Mouse (Mus musculus): ENCODE results near the gene Cd274. TPM values are rescaled to one million over a fixed set of nuclear protein-coding genes. Genes with fewer than 3 reads are reported as not detected.

Gene Cd274
- polyA plus RNA-seq, 1 experiment from 2014 or later = 1.0 TPM

- Histone ChIP-seq H3K27ac (ENCODE audit: low read length) (no peak overlapping the region), H3K4me1 (ENCODE audit: control insufficient read depth, low read depth, low read length) (no peaks in the 10 kb centered on the region), H3K4me2 (ENCODE audit: low read depth, low read length) (no peak overlapping the region), H3K27me3 (ENCODE audit: control insufficient read depth, insufficient read depth, low read depth, low read length) (no peaks in the 10 kb centered on the region), H3K9ac (ENCODE audit: low read depth, low read length) (no peak overlapping the region), H3K9me3 (replicated peaks; ENCODE audit: control insufficient read depth, low read length) (no peaks in the 10 kb centered on the region), H3K36me3 (ENCODE audit: control insufficient read depth, insufficient read depth) (no peaks in the 10 kb centered on the region), H3K4me3 (ENCODE audit: low read depth, low read length) (no peak overlapping the region)
- peak; percentile 32; the same call in 1 of the 2 replicates for ATAC-seq (ENCODE audit: low read depth)
- 34% methylated on average over 1 of the region's 1 CpGs for WGBS (ENCODE audit: insufficient replicate concordance)
These were observed 29.1 kb downstream of the Cd274 start for GRCm38 (mm10) chr19:29396353-29396752.

- Histone ChIP-seq H3K27me3 (ENCODE audit: control insufficient read depth, insufficient read depth, low read depth, low read length) (no peaks in the 10 kb centered on the region), H3K4me2 (ENCODE audit: low read depth, low read length) (no peak overlapping the region), H3K4me1 (ENCODE audit: control insufficient read depth, low read depth, low read length) (no peaks in the 10 kb centered on the region), H3K9me3 (replicated peaks; ENCODE audit: control insufficient read depth, low read length) (no peaks in the 10 kb centered on the region), H3K36me3 (ENCODE audit: control insufficient read depth, insufficient read depth) (no peaks in the 10 kb centered on the region), H3K4me3 (ENCODE audit: low read depth, low read length) (no peak overlapping the region), H3K27ac (ENCODE audit: low read length) (no peak overlapping the region), H3K9ac (ENCODE audit: low read depth, low read length) (no peak overlapping the region)
- WGBS (ENCODE audit: insufficient replicate concordance) = 50% methylated on average over 4 of the region's 4 CpGs
- no peak for ATAC-seq (ENCODE audit: low read depth)
These were observed 32.5 kb downstream of the Cd274 start for GRCm38 (mm10) chr19:29399786-29400185.

GRCm38 (mm10) chr19:29400466-29400865, 33.2 kb downstream of the Cd274 start:
- no peak overlapping the region for H3K27ac ChIP-seq (ENCODE audit: low read length)
- H3K4me2 ChIP-seq (ENCODE audit: low read depth, low read length) = no peak overlapping the region
- H3K4me1 ChIP-seq (ENCODE audit: control insufficient read depth, low read depth, low read length) = no peaks in the 10 kb centered on the region
- no peak for ATAC-seq (ENCODE audit: low read depth)
- no peak overlapping the region for H3K4me3 ChIP-seq (ENCODE audit: low read depth, low read length)
- no peaks in the 10 kb centered on the region for H3K27me3 ChIP-seq (ENCODE audit: control insufficient read depth, insufficient read depth, low read depth, low read length)
- no peaks in the 10 kb centered on the region for H3K9me3 ChIP-seq (replicated peaks; ENCODE audit: control insufficient read depth, low read length)
- H3K9ac ChIP-seq (ENCODE audit: low read depth, low read length) = no peak overlapping the region
- WGBS (ENCODE audit: insufficient replicate concordance) = 16% methylated on average over 3 of the region's 3 CpGs
- no peaks in the 10 kb centered on the region for H3K36me3 ChIP-seq (ENCODE audit: control insufficient read depth, insufficient read depth)

GRCm38 (mm10) chr19:29402621-29403020, 35.4 kb downstream of the Cd274 start:
- ATAC-seq (ENCODE audit: low read depth) = no peak
- Histone ChIP-seq H3K9me3 (replicated peaks; ENCODE audit: control insufficient read depth, low read length) (no peaks in the 10 kb centered on the region), H3K4me1 (ENCODE audit: control insufficient read depth, low read depth, low read length) (no peaks in the 10 kb centered on the region), H3K4me2 (ENCODE audit: low read depth, low read length) (no peak overlapping the region), H3K27ac (ENCODE audit: low read length) (no peak overlapping the region), H3K36me3 (ENCODE audit: control insufficient read depth, insufficient read depth) (no peaks in the 10 kb centered on the region), H3K27me3 (ENCODE audit: control insufficient read depth, insufficient read depth, low read depth, low read length) (no peaks in the 10 kb centered on the region), H3K4me3 (ENCODE audit: low read depth, low read length) (no peak overlapping the region), H3K9ac (ENCODE audit: low read depth, low read length) (no peak overlapping the region)
- 71% methylated on average over 4 of the region's 4 CpGs for WGBS (ENCODE audit: insufficient replicate concordance)

GRCm38 (mm10) chr19:29403251-29403650, 36.0 kb downstream of the Cd274 start:
- H3K27me3 ChIP-seq (ENCODE audit: control insufficient read depth, insufficient read depth, low read depth, low read length) = no peaks in the 10 kb centered on the region
- ATAC-seq (ENCODE audit: low read depth) = no peak
- H3K4me1 ChIP-seq (ENCODE audit: control insufficient read depth, low read depth, low read length) = no peaks in the 10 kb centered on the region
- H3K4me3 ChIP-seq (ENCODE audit: low read depth, low read length) = no peak overlapping the region
- no peak overlapping the region for H3K27ac ChIP-seq (ENCODE audit: low read length)
- WGBS (ENCODE audit: insufficient replicate concordance) = 62% methylated on average over 4 of the region's 4 CpGs
- no peak overlapping the region for H3K9ac ChIP-seq (ENCODE audit: low read depth, low read length)
- H3K36me3 ChIP-seq (ENCODE audit: control insufficient read depth, insufficient read depth) = no peaks in the 10 kb centered on the region
- no peaks in the 10 kb centered on the region for H3K9me3 ChIP-seq (replicated peaks; ENCODE audit: control insufficient read depth, low read length)
- no peak overlapping the region for H3K4me2 ChIP-seq (ENCODE audit: low read depth, low read length)

GRCm38 (mm10) chr19:29405388-29405787, 38.1 kb downstream of the Cd274 start:
- Histone ChIP-seq H3K4me1 (ENCODE audit: control insufficient read depth, low read depth, low read length) (no peaks in the 10 kb centered on the region), H3K4me3 (ENCODE audit: low read depth, low read length) (no peak overlapping the region), H3K27ac (ENCODE audit: low read length) (no peak overlapping the region), H3K9me3 (replicated peaks; ENCODE audit: control insufficient read depth, low read length) (no peaks in the 10 kb centered on the region), H3K9ac (ENCODE audit: low read depth, low read length) (no peak overlapping the region), H3K36me3 (ENCODE audit: control insufficient read depth, insufficient read depth) (no peaks in the 10 kb centered on the region), H3K27me3 (ENCODE audit: control insufficient read depth, insufficient read depth, low read depth, low read length) (no peaks in the 10 kb centered on the region), H3K4me2 (ENCODE audit: low read depth, low read length) (no peak overlapping the region)
- WGBS (ENCODE audit: insufficient replicate concordance) = 70% methylated on average over 2 of the region's 2 CpGs
- ATAC-seq (ENCODE audit: low read depth) = no peak

- H3K4me3 ChIP-seq (ENCODE audit: low read depth, low read length) = no peak overlapping the region
- 78% methylated on average over 18 of the region's 18 CpGs for WGBS (ENCODE audit: insufficient replicate concordance)
- H3K36me3 ChIP-seq (ENCODE audit: control insufficient read depth, insufficient read depth) = no peaks in the 10 kb centered on the region
- H3K9me3 ChIP-seq (replicated peaks; ENCODE audit: control insufficient read depth, low read length) = no peaks in the 10 kb centered on the region
- H3K4me1 ChIP-seq (ENCODE audit: control insufficient read depth, low read depth, low read length) = no peaks in the 10 kb centered on the region
- no peak overlapping the region for H3K27ac ChIP-seq (ENCODE audit: low read length)
- no peak overlapping the region for H3K4me2 ChIP-seq (ENCODE audit: low read depth, low read length)
- no peak for ATAC-seq (ENCODE audit: low read depth)
- no peak overlapping the region for H3K9ac ChIP-seq (ENCODE audit: low read depth, low read length)
- no peaks in the 10 kb centered on the region for H3K27me3 ChIP-seq (ENCODE audit: control insufficient read depth, insufficient read depth, low read depth, low read length)
These were observed 39.1 kb downstream of the Cd274 start for GRCm38 (mm10) chr19:29406042-29407017.

GRCm38 (mm10) chr19:29410619-29411018, 43.4 kb downstream of the Cd274 start, which contains the start of gene Pdcd1lg2:
Gene Pdcd1lg2 (plus strand): TSS chr19:29410919.
- Histone ChIP-seq H3K27me3 (ENCODE audit: control insufficient read depth, insufficient read depth, low read depth, low read length) (no peaks in the 10 kb centered on the region), H3K9me3 (replicated peaks; ENCODE audit: control insufficient read depth, low read length) (no peaks in the 10 kb centered on the region), H3K27ac (ENCODE audit: low read length) (no peak within 1 kb of the TSS), H3K36me3 (ENCODE audit: control insufficient read depth, insufficient read depth) (no peaks in the 10 kb centered on the region), H3K9ac (ENCODE audit: low read depth, low read length) (no peak within 1 kb of the TSS), H3K4me2 (ENCODE audit: low read depth, low read length) (no peak within 1 kb of the TSS), H3K4me3 (ENCODE audit: low read depth, low read length) (no peak within 1 kb of the TSS), H3K4me1 (ENCODE audit: control insufficient read depth, low read depth, low read length) (no peaks in the 10 kb centered on the region)
- ATAC-seq (ENCODE audit: low read depth) = no peak
- WGBS (ENCODE audit: insufficient replicate concordance) = 64% methylated on average over 4 of the region's 4 CpGs

Data from liver, embryonic 16.5 days (tissue).